Mouse (Mus musculus): ENCODE data around the gene Ech1. TPM values are rescaled to one million over a fixed set of nuclear protein-coding genes. Genes with fewer than 3 reads are reported as not detected.

Gene Ech1
- total and polyA plus RNA-seq, 2 experiments = 625 to 636 TPM

DNA sequence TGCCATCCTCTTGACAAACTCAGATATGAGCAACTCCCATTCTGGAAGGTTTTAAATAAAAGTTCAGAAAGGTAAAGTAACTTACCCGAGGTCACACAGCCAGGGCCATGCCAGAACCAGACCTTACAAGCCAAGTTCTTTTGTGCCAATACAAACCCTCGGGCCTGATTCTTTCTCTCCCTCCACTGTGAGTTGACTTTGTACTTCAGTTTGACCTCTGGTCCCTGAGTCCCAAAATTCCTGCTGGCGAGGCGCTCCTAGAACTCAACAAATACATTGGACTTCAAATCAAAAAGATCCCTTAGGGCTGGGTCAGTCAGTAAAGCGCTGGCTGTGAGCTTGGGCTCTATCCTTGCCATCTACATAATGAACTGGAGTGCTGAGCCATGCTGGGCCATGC, 11.9 kb downstream of the Ech1 start:
- Histone ChIP-seq H3K79me2 (ENCODE audit: control insufficient read depth, insufficient read depth, low read length) (no peaks in the 10 kb centered on the region), H3K4me1 (ENCODE audit: control insufficient read depth, insufficient read depth, low read length) (peaks cover 15% of the 10 kb centered on the region), H3K9ac (ENCODE audit: low read depth, low read length) (no peak overlapping the region), H3K36me3 (ENCODE audit: control insufficient read depth, insufficient read depth, low read length) (peaks cover 18% of the 10 kb centered on the region), H3K4me3 (ENCODE audit: insufficient read depth, low read depth, low read length) (no peak overlapping the region), H3K27me3 (ENCODE audit: control insufficient read depth, insufficient read depth, low read length) (no peaks in the 10 kb centered on the region), H3K27ac (replicated peaks; ENCODE audit: insufficient read depth, low read depth, low read length) (peak overlapping the region; percentile 50)
- TF ChIP-seq POLR2A (IDR thresholded peaks at IDR 0.05; ENCODE audit: extremely low read depth, insufficient read depth, low read length) (no peak), CTCF (IDR thresholded peaks at IDR 0.05; ENCODE audit: low read depth, low read length) (no peak)
- WGBS = 30% methylated on average over 5 of the region's 5 CpGs
- peak; percentile 99 for DNase-seq (ENCODE audit: extremely low read depth, low read depth, low spot score)

DNA sequence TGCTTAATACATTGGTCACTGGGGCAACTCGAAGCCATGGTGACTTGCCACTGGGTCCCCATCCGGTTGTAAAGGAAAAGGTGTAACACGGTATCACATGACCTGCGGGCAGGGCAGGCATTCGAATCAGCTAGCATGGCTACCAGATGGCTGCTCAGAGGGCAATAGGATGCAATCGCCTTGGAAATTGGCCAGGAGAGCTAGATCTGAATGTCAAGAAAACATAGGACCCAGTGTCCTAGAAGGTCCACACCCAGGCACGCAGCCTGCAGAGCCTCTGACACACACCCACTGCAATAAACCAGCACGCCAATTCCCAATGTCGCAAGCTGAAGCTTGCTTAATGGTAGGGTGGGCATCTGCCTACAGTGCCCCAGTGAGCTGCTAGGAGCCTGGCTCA, 13.3 kb downstream of the Ech1 start:
- peaks cover 16% of the 10 kb centered on the region for H3K36me3 ChIP-seq (ENCODE audit: control insufficient read depth, insufficient read depth, low read length)
- no peak for DNase-seq (ENCODE audit: extremely low read depth, low read depth, low spot score)

DNA sequence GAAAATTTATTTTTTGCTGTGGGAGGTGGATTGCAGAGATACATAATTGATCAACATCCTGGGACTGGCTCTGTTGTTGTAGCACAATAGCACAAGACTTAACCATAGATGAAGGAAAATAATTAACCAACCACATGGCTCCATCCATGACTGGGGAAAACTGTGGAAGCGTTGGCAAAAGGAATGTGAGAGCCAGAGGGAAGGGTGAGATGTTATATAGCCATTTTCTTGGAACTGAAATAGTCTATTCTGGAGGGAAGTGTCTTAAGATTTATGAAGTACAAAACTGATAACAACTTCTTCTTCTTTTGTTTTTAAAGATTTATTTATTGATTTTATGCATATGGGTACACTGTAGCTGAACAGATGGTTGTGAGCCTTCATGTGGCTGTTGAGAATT, 22.3 kb downstream of the Ech1 start:
- no peaks in the 10 kb centered on the region for H3K4me1 ChIP-seq (ENCODE audit: control insufficient read depth, insufficient read depth, low read length)
- H3K27me3 ChIP-seq (ENCODE audit: control insufficient read depth, insufficient read depth, low read length) = no peaks in the 10 kb centered on the region
- no peak overlapping the region for H3K9ac ChIP-seq (ENCODE audit: low read depth, low read length)
- H3K79me2 ChIP-seq (ENCODE audit: control insufficient read depth, insufficient read depth, low read length) = no peaks in the 10 kb centered on the region
- no peak overlapping the region for H3K4me3 ChIP-seq (ENCODE audit: insufficient read depth, low read depth, low read length)
- no peak overlapping the region for H3K27ac ChIP-seq (replicated peaks; ENCODE audit: insufficient read depth, low read depth, low read length)
- no peaks in the 10 kb centered on the region for H3K36me3 ChIP-seq (ENCODE audit: control insufficient read depth, insufficient read depth, low read length)
- DNase-seq (ENCODE audit: extremely low read depth, low read depth, low spot score) = no peak
- TF ChIP-seq CTCF (IDR thresholded peaks at IDR 0.05; ENCODE audit: low read depth, low read length) (no peak), POLR2A (IDR thresholded peaks at IDR 0.05; ENCODE audit: extremely low read depth, insufficient read depth, low read length) (no peak)
- 88% methylated on average over 1 of the region's 1 CpGs for WGBS

More for the DNA sequence above, 13.3 kb downstream of the Ech1 start:
- H3K79me2 ChIP-seq (ENCODE audit: control insufficient read depth, insufficient read depth, low read length) = no peaks in the 10 kb centered on the region
- WGBS = 61% methylated on average over 9 of the region's 9 CpGs
- TF ChIP-seq POLR2A (IDR thresholded peaks at IDR 0.05; ENCODE audit: extremely low read depth, insufficient read depth, low read length) (no peak), CTCF (IDR thresholded peaks at IDR 0.05; ENCODE audit: low read depth, low read length) (no peak)
- no peak overlapping the region for H3K9ac ChIP-seq (ENCODE audit: low read depth, low read length)
- H3K27ac ChIP-seq (replicated peaks; ENCODE audit: insufficient read depth, low read depth, low read length) = no peak overlapping the region
- H3K4me1 ChIP-seq (ENCODE audit: control insufficient read depth, insufficient read depth, low read length) = peaks cover 10% of the 10 kb centered on the region
- no peak overlapping the region for H3K4me3 ChIP-seq (ENCODE audit: insufficient read depth, low read depth, low read length)
- H3K27me3 ChIP-seq (ENCODE audit: control insufficient read depth, insufficient read depth, low read length) = no peaks in the 10 kb centered on the region

DNA sequence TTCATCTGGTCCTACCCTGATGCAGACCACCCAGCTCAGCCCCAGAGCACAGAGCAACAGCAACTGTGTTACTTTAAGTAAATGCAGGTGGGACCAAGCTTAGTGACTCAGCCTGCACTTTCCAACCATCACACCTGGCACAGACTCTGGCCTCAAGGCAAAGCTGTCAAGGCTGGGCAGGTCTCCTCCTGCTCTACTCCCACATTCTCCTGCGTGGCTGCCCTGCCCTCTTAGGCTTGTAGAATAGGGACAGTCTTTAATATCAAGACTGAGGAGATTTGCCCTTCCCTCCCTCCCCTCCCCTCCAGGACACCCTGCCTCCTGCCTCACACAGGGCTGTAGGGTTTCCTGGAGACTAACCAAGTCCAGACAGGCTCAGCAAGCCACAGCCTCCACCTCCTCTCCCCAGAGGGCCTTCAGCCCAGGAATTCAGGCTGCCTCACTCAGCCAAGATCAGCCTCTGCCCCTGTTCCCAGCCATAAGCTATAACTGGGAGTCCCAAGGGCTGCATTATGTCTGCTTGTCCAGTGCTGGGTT, 24.8 kb downstream of the Ech1 start:
- Histone ChIP-seq H3K79me2 (ENCODE audit: control insufficient read depth, insufficient read depth, low read length) (no peaks in the 10 kb centered on the region), H3K36me3 (ENCODE audit: control insufficient read depth, insufficient read depth, low read length) (no peaks in the 10 kb centered on the region), H3K27ac (replicated peaks; ENCODE audit: insufficient read depth, low read depth, low read length) (no peak overlapping the region), H3K4me1 (ENCODE audit: control insufficient read depth, insufficient read depth, low read length) (no peaks in the 10 kb centered on the region), H3K4me3 (ENCODE audit: insufficient read depth, low read depth, low read length) (no peak overlapping the region), H3K9ac (ENCODE audit: low read depth, low read length) (no peak overlapping the region), H3K27me3 (ENCODE audit: control insufficient read depth, insufficient read depth, low read length) (no peaks in the 10 kb centered on the region)
- WGBS = 40% methylated on average over 1 of the region's 1 CpGs
- DNase-seq (ENCODE audit: extremely low read depth, low read depth, low spot score) = no peak
- TF ChIP-seq CTCF (IDR thresholded peaks at IDR 0.05; ENCODE audit: low read depth, low read length) (no peak), POLR2A (IDR thresholded peaks at IDR 0.05; ENCODE audit: extremely low read depth, insufficient read depth, low read length) (no peak)

DNA sequence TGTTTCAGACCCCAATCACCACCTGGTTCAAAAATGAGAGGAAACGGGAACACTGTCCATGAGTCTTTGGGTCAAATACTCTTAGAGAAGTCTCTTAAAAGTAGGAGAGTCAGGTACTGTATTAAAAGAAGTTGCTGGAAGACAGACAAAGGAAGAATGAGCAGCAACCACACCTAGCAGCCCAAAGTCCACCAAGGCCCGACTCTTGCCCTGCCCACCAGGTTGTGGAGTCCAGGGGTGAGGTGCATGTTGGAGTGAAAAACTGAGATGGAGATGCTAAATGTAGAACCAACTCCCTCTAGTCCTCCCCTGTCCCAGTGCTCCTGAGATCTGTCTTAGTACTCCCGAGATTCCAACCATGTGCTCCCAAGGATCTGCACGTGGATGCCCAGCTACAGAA, 25.6 kb downstream of the Ech1 start:
- Histone ChIP-seq H3K27me3 (ENCODE audit: control insufficient read depth, insufficient read depth, low read length) (no peaks in the 10 kb centered on the region), H3K9ac (ENCODE audit: low read depth, low read length) (no peak overlapping the region), H3K36me3 (ENCODE audit: control insufficient read depth, insufficient read depth, low read length) (no peaks in the 10 kb centered on the region), H3K4me1 (ENCODE audit: control insufficient read depth, insufficient read depth, low read length) (no peaks in the 10 kb centered on the region), H3K79me2 (ENCODE audit: control insufficient read depth, insufficient read depth, low read length) (no peaks in the 10 kb centered on the region), H3K4me3 (ENCODE audit: insufficient read depth, low read depth, low read length) (no peak overlapping the region), H3K27ac (replicated peaks; ENCODE audit: insufficient read depth, low read depth, low read length) (no peak overlapping the region)
- DNase-seq (ENCODE audit: extremely low read depth, low read depth, low spot score) = no peak
- TF ChIP-seq POLR2A (IDR thresholded peaks at IDR 0.05; ENCODE audit: extremely low read depth, insufficient read depth, low read length) (no peak), CTCF (IDR thresholded peaks at IDR 0.05; ENCODE audit: low read depth, low read length) (no peak)
- 83% methylated on average over 4 of the region's 4 CpGs for WGBS

DNA sequence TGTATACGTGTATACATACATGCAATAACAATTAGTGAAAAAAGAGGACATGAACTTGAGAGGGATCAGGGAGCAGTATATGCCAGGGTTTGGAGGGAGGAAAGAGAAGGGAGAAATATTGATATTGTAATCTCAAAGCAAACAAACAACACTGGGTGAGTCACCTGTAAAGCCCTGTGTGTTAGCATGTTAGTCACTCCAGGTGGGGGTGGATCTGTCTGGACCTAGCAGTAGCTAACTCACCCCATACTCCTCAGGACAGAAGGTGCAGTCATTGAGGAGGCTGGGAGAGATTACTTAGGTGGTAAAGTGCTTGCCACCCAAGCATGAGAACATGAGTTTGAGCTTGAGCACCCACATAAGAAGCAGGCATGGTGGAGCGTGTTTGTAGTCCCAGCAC, 34.9 kb downstream of the Ech1 start:
- WGBS = 97% methylated on average over 2 of the region's 2 CpGs
- Histone ChIP-seq H3K36me3 (ENCODE audit: control insufficient read depth, insufficient read depth, low read length) (no peaks in the 10 kb centered on the region), H3K27ac (replicated peaks; ENCODE audit: insufficient read depth, low read depth, low read length) (no peak overlapping the region), H3K79me2 (ENCODE audit: control insufficient read depth, insufficient read depth, low read length) (no peaks in the 10 kb centered on the region), H3K4me1 (ENCODE audit: control insufficient read depth, insufficient read depth, low read length) (no peaks in the 10 kb centered on the region), H3K4me3 (ENCODE audit: insufficient read depth, low read depth, low read length) (no peak overlapping the region), H3K9ac (ENCODE audit: low read depth, low read length) (no peak overlapping the region), H3K27me3 (ENCODE audit: control insufficient read depth, insufficient read depth, low read length) (no peaks in the 10 kb centered on the region)
- TF ChIP-seq POLR2A (IDR thresholded peaks at IDR 0.05; ENCODE audit: extremely low read depth, insufficient read depth, low read length) = no peak
- no peak for TF ChIP-seq CTCF (IDR thresholded peaks at IDR 0.05; ENCODE audit: low read depth, low read length)
- DNase-seq (ENCODE audit: extremely low read depth, low read depth, low spot score) = no peak
